Mouse (Mus musculus) neutrophil, adult 83 days (primary cell): ENCODE measurements around the gene Ttc19. TPM values are rescaled to one million over a fixed set of nuclear protein-coding genes. Genes with fewer than 3 reads are reported as not detected.

Experiments
- total RNA-seq, 2 experiments: library from RNA; stranded (reverse); gene quantifications; one replicate each; pipeline ENCODE4 v1.2.4; 2023

The Ttc19 gene
- total RNA-seq, result 1 to 10 TPM; 5.3 to 6.8 TPM

DNA sequence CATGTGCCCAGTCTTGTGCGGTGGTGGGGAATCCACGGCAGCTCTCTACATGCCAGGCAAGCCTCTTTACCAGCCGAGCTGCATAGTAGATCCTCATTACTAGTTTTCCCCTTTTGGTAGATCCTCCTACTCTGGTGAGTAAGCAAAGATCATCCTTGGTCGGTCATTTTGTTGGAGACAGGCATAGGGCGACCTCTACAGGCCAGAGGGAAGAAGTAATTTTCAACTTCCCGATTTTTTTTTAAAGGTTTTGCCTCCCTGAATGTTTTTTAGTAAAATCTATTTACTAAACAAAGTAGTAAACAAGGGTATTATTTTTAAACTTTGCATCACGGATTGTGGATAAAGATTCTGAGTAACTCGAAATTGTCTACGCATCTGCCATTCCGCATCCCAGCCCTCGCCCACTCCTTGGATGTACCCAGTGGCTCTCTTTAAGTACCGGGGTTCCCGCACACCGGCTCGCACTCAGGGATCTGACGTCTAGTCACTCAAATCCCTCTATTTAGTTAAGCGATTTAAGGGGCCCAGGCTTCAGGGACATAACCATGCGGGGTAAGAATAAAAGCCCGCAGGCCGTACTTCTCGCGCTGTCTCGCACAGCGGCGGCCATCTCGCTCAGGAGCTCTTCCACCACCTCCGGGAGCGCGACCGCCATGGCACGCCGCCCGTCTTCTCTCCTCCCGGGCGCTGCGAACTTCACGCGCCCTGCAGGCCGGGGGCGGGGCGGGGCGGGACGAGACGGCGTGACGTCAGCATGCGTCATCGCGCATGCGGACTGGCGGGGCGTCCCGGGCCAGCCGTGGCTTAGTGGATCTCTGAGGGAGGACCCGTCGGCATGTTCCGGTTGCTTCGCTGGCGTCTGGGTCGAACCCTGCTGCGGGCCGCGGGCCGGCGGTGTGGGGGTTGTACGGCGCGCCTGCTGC is at the start of gene Ttc19, which contains the start of gene Zswim7:
Ttc19 (plus strand) TSS at position 799 of the 926 bp plus-strand sequence.
Zswim7 (minus strand) TSS at position 701 of the 926 bp plus-strand sequence.

DNA sequence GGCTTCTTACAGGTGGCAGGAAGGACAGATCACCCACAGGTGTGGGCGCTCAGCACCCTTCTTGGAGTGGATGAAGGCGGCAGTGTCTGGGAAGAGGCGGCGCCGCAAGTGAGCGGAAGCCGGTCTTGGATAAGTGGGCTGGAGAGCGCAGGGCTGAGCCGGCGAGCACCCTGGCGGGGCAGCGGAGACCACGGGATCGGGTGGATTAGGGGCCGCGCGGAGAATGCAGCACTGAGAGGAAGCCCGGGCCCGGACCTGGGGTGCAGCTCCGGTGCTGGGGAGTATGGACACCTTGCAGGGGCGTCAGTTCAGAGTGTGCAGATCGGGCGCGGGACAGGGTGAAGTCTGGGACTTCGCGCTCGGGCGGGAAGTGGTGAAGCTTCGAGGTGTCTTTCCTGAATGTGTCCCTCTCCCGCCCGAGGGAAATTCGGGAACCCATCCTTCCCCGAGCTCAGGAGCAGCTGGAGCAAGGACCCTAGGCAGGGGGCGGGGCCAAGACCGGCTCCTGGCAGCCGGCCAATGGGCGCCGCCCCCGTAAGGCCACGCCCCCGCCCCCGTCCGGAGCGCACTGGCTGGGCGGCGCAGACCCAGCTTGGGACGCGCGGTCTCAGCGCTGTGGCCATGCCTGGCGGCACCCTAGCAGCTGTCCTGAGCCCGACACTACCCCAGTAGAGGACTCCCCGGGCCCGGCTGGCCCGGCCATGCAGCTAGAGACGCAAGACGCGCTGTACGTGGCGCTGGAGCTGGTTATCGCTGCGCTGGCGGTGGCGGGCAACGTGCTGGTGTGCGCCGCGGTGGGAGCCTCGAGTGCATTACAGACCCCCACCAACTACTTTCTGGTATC is 32.6 kb upstream of the Ttc19 start, which contains the start of gene Adora2b:
Adora2b (plus strand) TSS at position 584 of the 844 bp plus-strand sequence.

Other genes with a start within 250 kb of the Ttc19 start
- gene Adora2b, start 32.5 kb upstream of the Ttc19 start, total RNA-seq, result 1 to 10 TPM; 7.4 to 8.1 TPM
- gene Zswim7, start 98 bp upstream of the Ttc19 start, total RNA-seq, result 1 to 10 TPM; 2.2 to 3.0 TPM
- gene Pigl, start 177.0 kb downstream of the Ttc19 start, total RNA-seq, result 10 to 100 TPM; 10.8 to 11.9 TPM
- 100 to 1,000 TPM; 350 to 402 TPM for gene Ncor1, start 177.1 kb downstream of the Ttc19 start, total RNA-seq